Mouse (Mus musculus) spleen, adult 2 months (tissue): ENCODE measurements around the gene Phc2. TPM values are rescaled to one million over a fixed set of nuclear protein-coding genes. Genes with fewer than 3 reads are reported as not detected.

ENCODE experiments used
- DNase-seq, 2 experiments: peaks; one replicate each; pipeline versions ENCODE4 v3.0.0 to v3.0.0-alpha.2; 2012 to 2021; ENCODE audit warnings: low spot score in 2 of 2, low read depth in 1 of 2
- H3K27ac ChIP-seq: fragments of 200-500 bp; 2 replicates; pipeline ENCODE4 v1.5.1; 2012; ENCODE audit warnings: low read length, inconsistent platforms; ENCODE audit not compliant: insufficient read depth
- H3K27me3 ChIP-seq: fragments of 200-500 bp; 2 replicates; pipeline ENCODE4 v1.6.1; 2012; ENCODE audit warnings: mild to moderate bottlenecking, moderate library complexity, low read length, inconsistent platforms; ENCODE audit not compliant: control insufficient read depth, insufficient read depth
- H3K36me3 ChIP-seq: fragments of 200-500 bp; 2 replicates; pipeline ENCODE4 v1.6.1; 2012; ENCODE audit warnings: mild to moderate bottlenecking, low read length, inconsistent platforms; ENCODE audit not compliant: control insufficient read depth, insufficient read depth
- H3K4me1 ChIP-seq: fragments of 200-500 bp; 2 replicates; pipeline ENCODE4 v1.6.1; 2011; ENCODE audit warnings: inconsistent platforms; ENCODE audit not compliant: control insufficient read depth, insufficient read depth, insufficient read length
- H3K4me3 ChIP-seq: fragments of 200-500 bp; 2 replicates; pipeline ENCODE4 v1.5.1; 2011; ENCODE audit warnings: mild to moderate bottlenecking, inconsistent platforms; ENCODE audit not compliant: insufficient read depth, insufficient read length; ENCODE audit errors: extremely low read depth
- CTCF ChIP-seq: fragments of 200-500 bp; IDR thresholded peaks from 2 replicates; pipeline ENCODE4 v1.5.1; 2011; ENCODE audit warnings: mild to moderate bottlenecking, inconsistent platforms; ENCODE audit not compliant: insufficient read depth, insufficient read length, insufficient replicate concordance; ENCODE audit errors: extremely low read depth
- POLR2A ChIP-seq: fragments of 200-500 bp; IDR thresholded peaks from 2 replicates; pipeline ENCODE4 v1.6.1; 2011; ENCODE audit warnings: low read depth, low read length, inconsistent platforms
- WGBS: fragments of 180-500 bp; shearing (Covaris S2); methylation state at CpG from one replicate; pipeline ENCODE4 v1.1.7; 2018; 5-methylcytosine and 5-hydroxymethylcytosine counted together
- polyA plus RNA-seq: library from polyadenylated mRNA; depleted of rRNA; stranded (reverse); fragments of >200 nt; gene quantifications from 2 replicates; pipeline ENCODE4 v1.2.3, GENCODE M21; 2012

Phc2 gene
- polyA plus RNA-seq, 1 experiment = 76.7 TPM

- H3K27me3 ChIP-seq = no peaks in the 10 kb centered on the region
- H3K36me3 ChIP-seq = no peaks in the 10 kb centered on the region
- H3K27ac ChIP-seq = no peak overlapping the region
- TF ChIP-seq POLR2A (no peak), CTCF (no peak)
- peaks cover 5% of the 10 kb centered on the region; the same call in 1 of the 2 replicates for H3K4me1 ChIP-seq
- H3K4me3 ChIP-seq = no peak overlapping the region
- DNase-seq = no peak
Measured at GRCm38 (mm10) chr4:128694315-128694714, 39.8 kb downstream of the Phc2 start.

GRCm38 (mm10) chr4:128695149-128695548 lies 40.6 kb downstream of the Phc2 start:
- no peak for DNase-seq
- TF ChIP-seq CTCF (no peak), POLR2A (no peak)
- 87% methylated on average over 7 of the region's 7 CpGs for WGBS
- H3K4me1 ChIP-seq = peaks cover 2% of the 10 kb centered on the region; the same call in 1 of the 2 replicates
- H3K4me3 ChIP-seq = no peak overlapping the region
- no peaks in the 10 kb centered on the region for H3K36me3 ChIP-seq
- no peaks in the 10 kb centered on the region for H3K27me3 ChIP-seq
- no peak overlapping the region for H3K27ac ChIP-seq

- Histone ChIP-seq H3K36me3 (no peaks in the 10 kb centered on the region), H3K4me3 (no peak overlapping the region), H3K4me1 (no peaks in the 10 kb centered on the region), H3K27me3 (no peaks in the 10 kb centered on the region), H3K27ac (no peak overlapping the region)
- DNase-seq = no peak
- WGBS = 46% methylated on average over 12 of the region's 12 CpGs
- no peak for TF ChIP-seq POLR2A
- no peak for TF ChIP-seq CTCF
Measured at GRCm38 (mm10) chr4:128698011-128698861, 43.7 kb downstream of the Phc2 start.

GRCm38 (mm10) chr4:128699916-128700315 lies 45.4 kb downstream of the Phc2 start:
- no peak for DNase-seq
- H3K27ac ChIP-seq = no peak overlapping the region
- H3K4me1 ChIP-seq = no peaks in the 10 kb centered on the region
- H3K27me3 ChIP-seq = no peaks in the 10 kb centered on the region
- no peak overlapping the region for H3K4me3 ChIP-seq
- 93% methylated on average over 4 of the region's 4 CpGs for WGBS
- TF ChIP-seq POLR2A = no peak
- no peaks in the 10 kb centered on the region for H3K36me3 ChIP-seq

- H3K4me1 ChIP-seq = no peaks in the 10 kb centered on the region
- no peaks in the 10 kb centered on the region for H3K36me3 ChIP-seq
- no peak overlapping the region for H3K4me3 ChIP-seq
- WGBS = 93% methylated on average over 2 of the region's 2 CpGs
- no peaks in the 10 kb centered on the region for H3K27me3 ChIP-seq
- no peak for DNase-seq
- no peak overlapping the region for H3K27ac ChIP-seq
- TF ChIP-seq POLR2A = no peak
- no peak for TF ChIP-seq CTCF
Measured at GRCm38 (mm10) chr4:128700543-128700942, 46.0 kb downstream of the Phc2 start.

- 91% methylated on average over 15 of the region's 15 CpGs for WGBS
- H3K36me3 ChIP-seq = no peaks in the 10 kb centered on the region
- no peaks in the 10 kb centered on the region for H3K4me1 ChIP-seq
Measured at GRCm38 (mm10) chr4:128705138-128705720, 50.7 kb downstream of the Phc2 start.

GRCm38 (mm10) chr4:128706626-128707025 lies 52.1 kb downstream of the Phc2 start:
- TF ChIP-seq POLR2A (no peak), CTCF (peak; percentile 13; the same call in 1 of the 2 replicates)
- WGBS = 12% methylated on average over 9 of the region's 9 CpGs
- H3K36me3 ChIP-seq = no peaks in the 10 kb centered on the region

More at GRCm38 (mm10) chr4:128705138-128705720, 50.7 kb downstream of the Phc2 start:
- no peak for TF ChIP-seq CTCF
- Histone ChIP-seq H3K4me3 (no peak overlapping the region), H3K27me3 (no peaks in the 10 kb centered on the region), H3K27ac (no peak overlapping the region)
- DNase-seq = no peak

More at GRCm38 (mm10) chr4:128706626-128707025, 52.1 kb downstream of the Phc2 start:
- DNase-seq = no peak
- Histone ChIP-seq H3K27me3 (no peaks in the 10 kb centered on the region), H3K4me1 (no peaks in the 10 kb centered on the region; the same call in 1 of the 2 replicates), H3K4me3 (no peak overlapping the region), H3K27ac (no peak overlapping the region)
